Mouse (Mus musculus) monocyte, adult 2 months (primary cell): ENCODE measurements around the gene St6galnac5.
A peak's percentile ranks its signal among the peaks of the same experiment; 100 is the strongest.
"Not testable (repeated sequence)": the region's sequence is repeated elsewhere in the genome, so short reads cannot be mapped to it uniquely, and the experiment has no call there.

Source experiments
- DNase-seq, 2 experiments: peaks; one replicate each; pipeline ENCODE4 v3.0.0; 2022; ENCODE audit warnings: low spot score in 2 of 2, low read depth in 1 of 2

St6galnac5 gene

GRCm38 (mm10) chr3:152796216-152796615 is 185.8 kb downstream of the St6galnac5 start:
- no peak for DNase-seq

GRCm38 (mm10) chr3:152793006-152793405 is 189.0 kb downstream of the St6galnac5 start:
- no peak for DNase-seq

GRCm38 (mm10) chr3:152792601-152793000 is 189.4 kb downstream of the St6galnac5 start:
- DNase-seq = no peak

GRCm38 (mm10) chr3:152788301-152788953 is 193.6 kb downstream of the St6galnac5 start:
- DNase-seq = not testable (repeated sequence)

GRCm38 (mm10) chr3:152784353-152784752 is 197.7 kb downstream of the St6galnac5 start:
- DNase-seq = not testable (repeated sequence)

GRCm38 (mm10) chr3:152783792-152784191 is 198.3 kb downstream of the St6galnac5 start:
- peak in 1 of 2 experiments; percentile 18 for DNase-seq

GRCm38 (mm10) chr3:152779819-152780218 is 202.2 kb downstream of the St6galnac5 start:
- no peak for DNase-seq

GRCm38 (mm10) chr3:152776872-152777540 is 205.0 kb downstream of the St6galnac5 start:
- DNase-seq = no peak

- no peak for DNase-seq
Measured at GRCm38 (mm10) chr3:152776363-152776762, 205.7 kb downstream of the St6galnac5 start.

- DNase-seq = no peak
Measured at GRCm38 (mm10) chr3:152770056-152770455, 212.0 kb downstream of the St6galnac5 start.

- DNase-seq = no peak
Measured at GRCm38 (mm10) chr3:152767485-152767884, 214.6 kb downstream of the St6galnac5 start.
